Mouse (Mus musculus): ENCODE measurements around the gene Neto2.
"Not testable (repeated sequence)": the region's sequence is repeated elsewhere in the genome, so short reads cannot be mapped to it uniquely, and the experiment has no call there.

The Neto2 gene

GRCm38 (mm10) chr8:85665146-85665545 is 35.6 kb downstream of the Neto2 start:
- Histone ChIP-seq H3K4me3 (replicated peaks; ENCODE audit: low read length) (no peak overlapping the region), H3K27me3 (ENCODE audit: insufficient read depth, low read length) (no peaks in the 10 kb centered on the region), H3K4me1 (replicated peaks; ENCODE audit: low read depth, low read length) (no peaks in the 10 kb centered on the region), H3K9me3 (ENCODE audit: low read length) (no peaks in the 10 kb centered on the region), H3K36me3 (ENCODE audit: insufficient read depth, low read length) (no peaks in the 10 kb centered on the region)
- peak; percentile 41 for TF ChIP-seq CTCF (conservative IDR thresholded peaks at IDR 0.05; ENCODE audit: low read length)
- TF ChIP-seq POU5F1 (IDR thresholded peaks at IDR 0.05; ENCODE audit: borderline replicate concordance, low read length) = no peak
- no peak for TF ChIP-seq NANOG (IDR thresholded peaks at IDR 0.05; ENCODE audit: borderline replicate concordance, low read length)

GRCm38 (mm10) chr8:85661995-85662394 is 38.7 kb downstream of the Neto2 start:
- no peak for TF ChIP-seq NANOG (IDR thresholded peaks at IDR 0.05; ENCODE audit: borderline replicate concordance, low read length)
- TF ChIP-seq CTCF (conservative IDR thresholded peaks at IDR 0.05; ENCODE audit: low read length) = peak; percentile 41
- Histone ChIP-seq H3K36me3 (ENCODE audit: insufficient read depth, low read length) (no peaks in the 10 kb centered on the region), H3K4me1 (replicated peaks; ENCODE audit: low read depth, low read length) (no peaks in the 10 kb centered on the region), H3K9me3 (ENCODE audit: low read length) (no peaks in the 10 kb centered on the region), H3K4me3 (replicated peaks; ENCODE audit: low read length) (no peak overlapping the region), H3K27me3 (ENCODE audit: insufficient read depth, low read length) (no peaks in the 10 kb centered on the region)

- TF ChIP-seq NANOG (IDR thresholded peaks at IDR 0.05; ENCODE audit: borderline replicate concordance, low read length) (no peak), CTCF (conservative IDR thresholded peaks at IDR 0.05; ENCODE audit: low read length) (no peak), POU5F1 (IDR thresholded peaks at IDR 0.05; ENCODE audit: borderline replicate concordance, low read length) (no peak)
- Histone ChIP-seq H3K4me1 (replicated peaks; ENCODE audit: low read depth, low read length) (no peaks in the 10 kb centered on the region), H3K4me3 (replicated peaks; ENCODE audit: low read length) (no peak overlapping the region), H3K9me3 (ENCODE audit: low read length) (no peaks in the 10 kb centered on the region), H3K27me3 (ENCODE audit: insufficient read depth, low read length) (no peaks in the 10 kb centered on the region), H3K36me3 (ENCODE audit: insufficient read depth, low read length) (no peaks in the 10 kb centered on the region)
These were observed 49.5 kb downstream of the Neto2 start for GRCm38 (mm10) chr8:85651201-85651600.

GRCm38 (mm10) chr8:85648553-85648952 is 52.2 kb downstream of the Neto2 start:
- no peaks in the 10 kb centered on the region for H3K27me3 ChIP-seq (ENCODE audit: insufficient read depth, low read length)
- H3K36me3 ChIP-seq (ENCODE audit: insufficient read depth, low read length) = no peaks in the 10 kb centered on the region
- TF ChIP-seq CTCF (conservative IDR thresholded peaks at IDR 0.05; ENCODE audit: low read length) = no peak
- TF ChIP-seq POU5F1 (IDR thresholded peaks at IDR 0.05; ENCODE audit: borderline replicate concordance, low read length) = no peak
- no peak for TF ChIP-seq NANOG (IDR thresholded peaks at IDR 0.05; ENCODE audit: borderline replicate concordance, low read length)
- no peaks in the 10 kb centered on the region for H3K4me1 ChIP-seq (replicated peaks; ENCODE audit: low read depth, low read length)
- no peak overlapping the region for H3K4me3 ChIP-seq (replicated peaks; ENCODE audit: low read length)
- no peaks in the 10 kb centered on the region for H3K9me3 ChIP-seq (ENCODE audit: low read length)

- TF ChIP-seq POU5F1 (IDR thresholded peaks at IDR 0.05; ENCODE audit: borderline replicate concordance, low read length) = no peak
- TF ChIP-seq CTCF (conservative IDR thresholded peaks at IDR 0.05; ENCODE audit: low read length) = no peak
- no peak for TF ChIP-seq NANOG (IDR thresholded peaks at IDR 0.05; ENCODE audit: borderline replicate concordance, low read length)
- no peaks in the 10 kb centered on the region for H3K36me3 ChIP-seq (ENCODE audit: insufficient read depth, low read length)
- no peaks in the 10 kb centered on the region for H3K27me3 ChIP-seq (ENCODE audit: insufficient read depth, low read length)
- no peaks in the 10 kb centered on the region for H3K9me3 ChIP-seq (ENCODE audit: low read length)
- no peak overlapping the region for H3K4me3 ChIP-seq (replicated peaks; ENCODE audit: low read length)
- no peaks in the 10 kb centered on the region for H3K4me1 ChIP-seq (replicated peaks; ENCODE audit: low read depth, low read length)
These were observed 55.6 kb downstream of the Neto2 start for GRCm38 (mm10) chr8:85644921-85645665.

GRCm38 (mm10) chr8:85624450-85624849 is 76.3 kb downstream of the Neto2 start:
- H3K4me3 ChIP-seq (replicated peaks; ENCODE audit: low read length) = no peak overlapping the region
- H3K27me3 ChIP-seq (ENCODE audit: insufficient read depth, low read length) = no peaks in the 10 kb centered on the region
- H3K36me3 ChIP-seq (ENCODE audit: insufficient read depth, low read length) = no peaks in the 10 kb centered on the region
- H3K4me1 ChIP-seq (replicated peaks; ENCODE audit: low read depth, low read length) = no peaks in the 10 kb centered on the region
- TF ChIP-seq CTCF (conservative IDR thresholded peaks at IDR 0.05; ENCODE audit: low read length) (no peak), POU5F1 (IDR thresholded peaks at IDR 0.05; ENCODE audit: borderline replicate concordance, low read length) (no peak), NANOG (IDR thresholded peaks at IDR 0.05; ENCODE audit: borderline replicate concordance, low read length) (no peak)
- H3K9me3 ChIP-seq (ENCODE audit: low read length) = no peaks in the 10 kb centered on the region

- H3K4me1 ChIP-seq (replicated peaks; ENCODE audit: low read depth, low read length) = no peaks in the 10 kb centered on the region
- no peaks in the 10 kb centered on the region for H3K36me3 ChIP-seq (ENCODE audit: insufficient read depth, low read length)
- no peak for TF ChIP-seq CTCF (conservative IDR thresholded peaks at IDR 0.05; ENCODE audit: low read length)
- no peak for TF ChIP-seq NANOG (IDR thresholded peaks at IDR 0.05; ENCODE audit: borderline replicate concordance, low read length)
- TF ChIP-seq POU5F1 (IDR thresholded peaks at IDR 0.05; ENCODE audit: borderline replicate concordance, low read length) = no peak
- H3K4me3 ChIP-seq (replicated peaks; ENCODE audit: low read length) = no peak overlapping the region
- H3K9me3 ChIP-seq (ENCODE audit: low read length) = no peaks in the 10 kb centered on the region
- no peaks in the 10 kb centered on the region for H3K27me3 ChIP-seq (ENCODE audit: insufficient read depth, low read length)
These were observed 77.5 kb downstream of the Neto2 start for GRCm38 (mm10) chr8:85623246-85623645.

- H3K4me3 ChIP-seq (replicated peaks; ENCODE audit: low read length) = no peak overlapping the region
- no peak for TF ChIP-seq POU5F1 (IDR thresholded peaks at IDR 0.05; ENCODE audit: borderline replicate concordance, low read length)
- TF ChIP-seq NANOG (IDR thresholded peaks at IDR 0.05; ENCODE audit: borderline replicate concordance, low read length) = no peak
- no peak for TF ChIP-seq CTCF (conservative IDR thresholded peaks at IDR 0.05; ENCODE audit: low read length)
These were observed 81.9 kb downstream of the Neto2 start for GRCm38 (mm10) chr8:85618789-85619188.

GRCm38 (mm10) chr8:85617125-85617524 is 83.6 kb downstream of the Neto2 start:
- not testable (repeated sequence) for H3K4me1 ChIP-seq (replicated peaks; ENCODE audit: low read depth, low read length); H3K36me3 ChIP-seq (ENCODE audit: insufficient read depth, low read length); H3K4me3 ChIP-seq (replicated peaks; ENCODE audit: low read length); H3K27me3 ChIP-seq (ENCODE audit: insufficient read depth, low read length)
- peaks cover 16% of the 10 kb centered on the region for H3K9me3 ChIP-seq (ENCODE audit: low read length)

More at GRCm38 (mm10) chr8:85618789-85619188, 81.9 kb downstream of the Neto2 start:
- peaks cover 16% of the 10 kb centered on the region for H3K9me3 ChIP-seq (ENCODE audit: low read length)
- H3K36me3 ChIP-seq (ENCODE audit: insufficient read depth, low read length) = no peaks in the 10 kb centered on the region
- no peaks in the 10 kb centered on the region for H3K27me3 ChIP-seq (ENCODE audit: insufficient read depth, low read length)
- no peaks in the 10 kb centered on the region for H3K4me1 ChIP-seq (replicated peaks; ENCODE audit: low read depth, low read length)

Measured in E14TG2a.4 (cell line).